Mouse (Mus musculus): ENCODE results near the gene Gm3239. TPM values are rescaled to one million over a fixed set of nuclear protein-coding genes. Genes with fewer than 3 reads are reported as not detected.

The Gm3239 gene
- total RNA-seq (2023) = not detected

DNA sequence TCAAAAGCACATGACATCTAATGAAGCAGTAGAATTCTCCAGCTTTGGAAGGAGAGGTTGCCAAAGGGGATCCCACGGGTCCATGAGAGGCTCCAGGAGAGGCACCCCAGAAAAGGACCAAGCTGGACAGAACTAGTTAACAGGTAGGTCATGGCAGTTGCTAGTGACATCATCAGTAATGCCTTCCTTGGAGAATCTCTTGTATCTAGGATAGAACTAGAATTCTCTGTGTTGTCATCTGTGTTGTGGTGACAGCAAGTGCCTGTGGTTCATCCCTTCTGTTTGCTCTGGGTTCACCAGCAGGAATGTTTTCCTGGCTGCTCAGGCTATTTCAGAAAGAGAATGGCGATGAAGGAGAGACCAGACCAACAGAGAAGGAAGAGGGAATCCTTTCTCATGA lies at the start of gene Gm3239:
TSS of gene Gm3239 (plus strand) at position 301 of the 400 bp plus-strand sequence.

DNA sequence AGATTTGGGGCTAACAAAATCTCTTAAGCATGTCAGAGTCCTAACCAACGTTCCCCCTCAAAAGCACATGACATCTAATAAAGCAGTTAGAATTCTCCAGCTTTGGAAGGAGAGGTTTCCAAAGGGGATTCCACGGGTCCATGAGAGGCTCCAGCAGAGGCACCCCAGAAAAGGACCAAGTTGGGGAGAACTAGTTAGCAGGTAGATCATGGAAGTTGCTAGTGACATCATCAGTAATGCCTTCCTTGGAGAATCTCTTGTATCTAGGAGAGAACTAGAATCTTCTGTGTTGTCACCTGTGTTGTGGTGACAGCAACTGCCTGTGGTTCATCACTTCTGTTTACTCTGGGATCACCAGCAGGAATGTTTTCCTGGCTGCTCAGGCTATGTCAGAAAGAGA lies 31.9 kb upstream of the Gm3239 start, which contains the start of gene Gm8159:
TSS of gene Gm8159 (plus strand) at position 301 of the 400 bp plus-strand sequence.

DNA sequence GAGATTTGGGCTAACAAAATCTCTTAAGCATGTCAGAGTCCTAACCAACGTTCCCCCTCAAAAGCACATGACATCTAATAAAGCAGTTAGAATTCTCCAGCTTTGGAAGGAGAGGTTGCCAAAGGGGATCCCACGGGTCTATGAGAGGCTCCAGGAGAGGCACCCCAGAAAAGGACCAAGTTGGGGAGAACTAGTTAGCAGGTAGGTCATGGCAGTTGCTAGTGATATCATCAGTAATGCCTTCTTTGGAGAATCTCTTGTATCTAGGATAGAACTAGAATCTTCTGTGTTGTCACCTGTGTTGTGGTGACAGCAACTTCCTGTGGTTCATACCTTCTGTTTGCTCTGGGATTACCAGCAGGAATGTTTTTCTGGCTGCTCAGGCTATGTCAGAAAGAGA lies 44.9 kb downstream of the Gm3239 start, which contains the start of gene Gm7876:
TSS of gene Gm7876 (plus strand) at position 301 of the 400 bp plus-strand sequence.

Other genes with a start within 250 kb of the Gm3239 start
- gene Gm3164, start 248.7 kb upstream of the Gm3239 start, total RNA-seq (2023) = not detected
- gene Gm3173, start 233.2 kb upstream of the Gm3239 start, total RNA-seq (2023) = not detected
- gene Gm3182, start 182.4 kb upstream of the Gm3239 start, total RNA-seq (2023) = not detected
- not detected for gene Gm3047, start 108.8 kb upstream of the Gm3239 start, total RNA-seq (2023)
- not detected for gene Gm8159, start 31.8 kb upstream of the Gm3239 start, total RNA-seq (2023)
- not detected for gene Gm7876, start 45.0 kb downstream of the Gm3239 start, total RNA-seq (2023)
- not detected for gene Gm3252, start 62.6 kb downstream of the Gm3239 start, total RNA-seq (2023)
- not detected for gene Gm9602, start 112.1 kb downstream of the Gm3239 start, total RNA-seq (2023)
- not detected for gene Gm3269, start 173.9 kb downstream of the Gm3239 start, total RNA-seq (2023)
- gene Gm3264, start 191.4 kb downstream of the Gm3239 start, total RNA-seq (2023) = not detected
- not detected for gene Gm3278, start 228.2 kb downstream of the Gm3239 start, total RNA-seq (2023)

All from B cell, adult 67 days (primary cell).